Mouse (Mus musculus): ENCODE measurements around the gene Gm28269. TPM values are rescaled to one million over a fixed set of nuclear protein-coding genes. Genes with fewer than 3 reads are reported as not detected.

Gene Gm28269
- polyA plus RNA-seq (2016; fragmentation: Nextera tagmentation; extraction: Ambion mirVana), result not detected in 2 replicates

GRCm38 (mm10) chrX:21744997-21745396, at the start of gene Gm28269:
Gene Gm28269 (minus strand): TSS chrX:21745097.
- Histone ChIP-seq H3K36me3 (replicated peaks) (no peaks in the 10 kb centered on the region), H3K27me3 (no peaks in the 10 kb centered on the region), H3K9ac (no peak within 1 kb of the TSS), H3K27ac (no peak within 1 kb of the TSS), H3K4me3 (replicated peaks) (no peak within 1 kb of the TSS), H3K4me1 (no peaks in the 10 kb centered on the region), H3K9me3 (no peaks in the 10 kb centered on the region), H3K4me2 (no peak within 1 kb of the TSS)
- ATAC-seq (ENCODE audit: low FRiP score), result no peak

DNA sequence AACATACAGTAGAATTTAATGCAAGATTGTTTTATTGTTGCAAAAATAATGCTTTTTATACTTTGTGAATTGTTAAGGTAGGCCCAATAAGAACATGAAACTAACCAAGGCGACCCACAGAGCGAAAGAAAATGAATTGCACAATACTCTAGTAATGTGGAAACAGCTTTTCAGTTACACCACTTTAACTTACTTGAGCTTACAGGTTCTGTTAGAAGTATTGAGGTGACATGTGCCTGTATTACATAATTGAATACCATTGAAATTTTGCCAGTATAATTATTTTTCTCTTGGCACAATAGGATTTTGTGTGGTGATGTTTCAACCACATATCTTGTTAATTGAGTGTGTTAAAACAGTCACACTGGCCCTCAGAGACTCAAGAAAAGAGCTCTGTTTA, 28.0 kb downstream of the Gm28269 start:
- H3K4me1 ChIP-seq, result no peaks in the 10 kb centered on the region
- WGBS, result 96% methylated on average over 2 of the region's 2 CpGs
- ATAC-seq (ENCODE audit: low FRiP score), result no peak

DNA sequence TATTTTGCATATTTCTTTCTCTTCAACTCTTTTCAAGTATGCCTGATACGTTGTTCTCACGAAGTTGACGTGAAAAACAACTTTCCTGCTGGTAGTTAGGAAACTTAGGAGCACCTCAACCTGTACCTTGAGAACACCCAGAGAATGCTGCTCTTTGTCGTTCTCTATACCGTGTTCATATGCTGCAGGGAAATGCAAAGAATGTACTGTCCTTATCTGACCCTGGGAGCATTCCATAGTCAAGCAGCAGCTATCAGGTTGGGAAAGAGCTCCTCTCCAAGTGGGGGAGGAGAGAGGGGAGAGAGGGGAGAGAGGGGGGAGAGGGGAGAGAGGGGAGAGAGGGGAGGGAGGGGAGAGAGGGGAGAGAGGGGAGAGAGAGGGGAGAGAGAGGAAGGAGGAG, 29.6 kb downstream of the Gm28269 start:
- no peak overlapping the region for H3K27ac ChIP-seq
- no peaks in the 10 kb centered on the region for H3K9me3 ChIP-seq
- ATAC-seq (ENCODE audit: low FRiP score), result no peak

More for the DNA sequence above, 28.0 kb downstream of the Gm28269 start:
- Histone ChIP-seq H3K4me2 (no peak overlapping the region), H3K27me3 (no peaks in the 10 kb centered on the region), H3K9ac (no peak overlapping the region), H3K36me3 (replicated peaks) (no peaks in the 10 kb centered on the region), H3K9me3 (no peaks in the 10 kb centered on the region), H3K27ac (no peak overlapping the region), H3K4me3 (replicated peaks) (no peak overlapping the region)

GRCm38 (mm10) chrX:21714829-21715228, 30.1 kb downstream of the Gm28269 start, which contains the start of gene Slc6a14:
Gene Slc6a14 (plus strand): TSS chrX:21714896.
- Histone ChIP-seq H3K9ac (no peak within 1 kb of the TSS), H3K4me1 (no peaks in the 10 kb centered on the region), H3K4me3 (replicated peaks) (no peak within 1 kb of the TSS), H3K27me3 (no peaks in the 10 kb centered on the region), H3K9me3 (no peaks in the 10 kb centered on the region), H3K36me3 (replicated peaks) (no peaks in the 10 kb centered on the region), H3K27ac (no peak within 1 kb of the TSS), H3K4me2 (no peak within 1 kb of the TSS)
- no peak for ATAC-seq (ENCODE audit: low FRiP score)
- 65% methylated on average over 7 of the region's 7 CpGs for WGBS

More for the DNA sequence above, 29.6 kb downstream of the Gm28269 start:
- Histone ChIP-seq H3K4me1 (no peaks in the 10 kb centered on the region), H3K36me3 (replicated peaks) (no peaks in the 10 kb centered on the region), H3K9ac (no peak overlapping the region), H3K4me3 (replicated peaks) (no peak overlapping the region), H3K27me3 (no peaks in the 10 kb centered on the region), H3K4me2 (no peak overlapping the region)
- 59% methylated on average over 5 of the region's 5 CpGs for WGBS

- H3K9ac ChIP-seq, result no peak overlapping the region
- H3K36me3 ChIP-seq (replicated peaks), result no peaks in the 10 kb centered on the region
- H3K4me2 ChIP-seq, result no peak overlapping the region
- no peak for ATAC-seq (ENCODE audit: low FRiP score)
- no peaks in the 10 kb centered on the region for H3K9me3 ChIP-seq
- no peaks in the 10 kb centered on the region for H3K4me1 ChIP-seq
- H3K27ac ChIP-seq, result no peak overlapping the region
- H3K27me3 ChIP-seq, result no peaks in the 10 kb centered on the region
- H3K4me3 ChIP-seq (replicated peaks), result no peak overlapping the region
- 53% methylated on average over 1 of the region's 1 CpGs for WGBS
These were observed 40.4 kb downstream of the Gm28269 start for GRCm38 (mm10) chrX:21704470-21704869.

DNA sequence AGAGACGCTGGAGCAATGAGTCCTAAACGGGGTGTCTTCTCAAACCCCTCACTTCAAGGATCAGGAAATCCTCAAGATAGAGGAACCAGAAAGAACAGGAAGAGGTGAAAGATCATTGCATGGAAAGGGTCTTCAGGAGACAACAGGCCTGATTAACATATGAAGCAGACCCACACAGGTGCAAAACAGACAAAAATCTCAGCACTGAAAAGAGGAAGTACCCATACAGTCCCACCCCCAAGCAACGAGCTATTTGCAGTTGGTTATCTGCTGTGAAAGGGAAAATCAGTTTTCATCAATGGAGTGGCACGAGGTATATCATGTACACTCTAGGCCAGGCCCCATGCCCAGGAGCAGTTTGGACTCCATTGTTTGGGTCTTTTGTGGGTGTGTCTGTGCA, 43.3 kb downstream of the Gm28269 start:
- ATAC-seq (ENCODE audit: low FRiP score), result no peak
- Histone ChIP-seq H3K9me3 (no peaks in the 10 kb centered on the region), H3K4me2 (no peak overlapping the region), H3K9ac (no peak overlapping the region), H3K36me3 (replicated peaks) (no peaks in the 10 kb centered on the region), H3K4me3 (replicated peaks) (no peak overlapping the region), H3K27me3 (no peaks in the 10 kb centered on the region), H3K4me1 (no peaks in the 10 kb centered on the region), H3K27ac (no peak overlapping the region)
- 78% methylated on average over 4 of the region's 4 CpGs for WGBS

GRCm38 (mm10) chrX:21695687-21696086, 49.2 kb downstream of the Gm28269 start:
- ATAC-seq (ENCODE audit: low FRiP score), result no peak
- no peak overlapping the region for H3K4me3 ChIP-seq (replicated peaks)
- no peak overlapping the region for H3K9ac ChIP-seq
- no peaks in the 10 kb centered on the region for H3K36me3 ChIP-seq (replicated peaks)
- H3K27ac ChIP-seq, result no peak overlapping the region
- no peaks in the 10 kb centered on the region for H3K27me3 ChIP-seq
- no peak overlapping the region for H3K4me2 ChIP-seq
- 95% methylated on average over 3 of the region's 3 CpGs for WGBS
- H3K9me3 ChIP-seq, result no peaks in the 10 kb centered on the region
- H3K4me1 ChIP-seq, result no peaks in the 10 kb centered on the region

- Histone ChIP-seq H3K9ac (no peak overlapping the region), H3K27ac (no peak overlapping the region), H3K4me2 (no peak overlapping the region), H3K4me3 (replicated peaks) (no peak overlapping the region), H3K4me1 (no peaks in the 10 kb centered on the region), H3K27me3 (no peaks in the 10 kb centered on the region), H3K36me3 (replicated peaks) (no peaks in the 10 kb centered on the region), H3K9me3 (no peaks in the 10 kb centered on the region)
- ATAC-seq (ENCODE audit: low FRiP score), result no peak
- 71% methylated on average over 6 of the region's 6 CpGs for WGBS
These were observed 49.7 kb downstream of the Gm28269 start for GRCm38 (mm10) chrX:21695220-21695619.

Other genes starting within 250 kb of the Gm28269 start
- 0.09 and 0.15 TPM in 2 replicates for gene Slc6a14, start 30.2 kb downstream of the Gm28269 start, polyA plus RNA-seq (2016; fragmentation: Nextera tagmentation; extraction: Ambion mirVana)

Data from forebrain, embryonic 12.5 days (tissue).